Mouse (Mus musculus): ENCODE measurements around the gene Eef2k. TPM values are rescaled to one million over a fixed set of nuclear protein-coding genes. Genes with fewer than 3 reads are reported as not detected.

Eef2k gene
- polyA plus RNA-seq, 1 experiment from 2014 or later = 40.3 TPM

- 22% methylated on average over 11 of the region's 11 CpGs for WGBS
- Histone ChIP-seq H3K27ac (ENCODE audit: low read length) (no peak overlapping the region), H3K4me3 (replicated peaks; ENCODE audit: low read length) (no peak overlapping the region), H3K4me1 (replicated peaks; ENCODE audit: control insufficient read depth, insufficient read depth, low read length) (peaks cover 9% of the 10 kb centered on the region), H3K9me3 (ENCODE audit: control insufficient read depth, low read length) (no peaks in the 10 kb centered on the region), H3K4me2 (ENCODE audit: low read length) (no peak overlapping the region), H3K9ac (replicated peaks; ENCODE audit: low read depth, low read length) (no peak overlapping the region), H3K36me3 (ENCODE audit: control insufficient read depth, insufficient read depth) (no peaks in the 10 kb centered on the region), H3K27me3 (replicated peaks; ENCODE audit: control insufficient read depth, insufficient read depth, low read length) (no peaks in the 10 kb centered on the region)
- ATAC-seq = no peak
Observed at GRCm38 (mm10) chr7:120916262-120916875, 73.7 kb downstream of the Eef2k start.

DNA sequence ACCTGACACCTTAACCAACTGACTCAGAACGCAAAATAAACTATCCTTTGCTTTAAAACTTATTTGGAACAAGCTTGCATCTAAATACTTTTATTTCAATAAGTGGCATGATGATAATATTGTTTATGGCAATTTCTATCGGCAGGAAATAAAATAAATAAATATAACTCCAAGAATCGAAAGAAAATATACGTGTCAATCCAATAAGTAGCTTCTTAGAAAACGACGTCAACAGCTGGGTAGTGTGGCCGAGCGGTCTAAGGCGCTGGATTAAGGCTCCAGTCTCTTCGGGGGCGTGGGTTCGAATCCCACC is 74.6 kb downstream of the Eef2k start:
- H3K9ac ChIP-seq (replicated peaks; ENCODE audit: low read depth, low read length) = no peak overlapping the region
- H3K4me1 ChIP-seq (replicated peaks; ENCODE audit: control insufficient read depth, insufficient read depth, low read length) = peaks cover 9% of the 10 kb centered on the region
- no peaks in the 10 kb centered on the region for H3K9me3 ChIP-seq (ENCODE audit: control insufficient read depth, low read length)
- no peak; the same call in 1 of the 2 replicates for ATAC-seq
- H3K36me3 ChIP-seq (ENCODE audit: control insufficient read depth, insufficient read depth) = no peaks in the 10 kb centered on the region
- peak overlapping the region; percentile 18; the same call in 1 of the 2 replicates for H3K4me2 ChIP-seq (ENCODE audit: low read length)
- H3K27ac ChIP-seq (ENCODE audit: low read length) = no peak overlapping the region
- H3K27me3 ChIP-seq (replicated peaks; ENCODE audit: control insufficient read depth, insufficient read depth, low read length) = no peaks in the 10 kb centered on the region
- WGBS = 9% methylated on average over 12 of the region's 12 CpGs
- H3K4me3 ChIP-seq (replicated peaks; ENCODE audit: low read length) = peak overlapping the region; percentile 91

GRCm38 (mm10) chr7:120917592-120918461 is 75.2 kb downstream of the Eef2k start, which contains the start of gene Polr3e:
TSS of gene Polr3e (plus strand) at chr7:120917744.
- under 1% methylated on average over 94 of the region's 102 CpGs for WGBS
- Histone ChIP-seq H3K27me3 (replicated peaks; ENCODE audit: control insufficient read depth, insufficient read depth, low read length) (no peaks in the 10 kb centered on the region), H3K27ac (ENCODE audit: low read length) (peak within 1 kb of the TSS; percentile 74), H3K4me3 (replicated peaks; ENCODE audit: low read length) (peak within 1 kb of the TSS; percentile 91), H3K9ac (replicated peaks; ENCODE audit: low read depth, low read length) (peak within 1 kb of the TSS; percentile 85), H3K9me3 (ENCODE audit: control insufficient read depth, low read length) (no peaks in the 10 kb centered on the region), H3K4me1 (replicated peaks; ENCODE audit: control insufficient read depth, insufficient read depth, low read length) (peaks cover 9% of the 10 kb centered on the region), H3K4me2 (ENCODE audit: low read length) (peak within 1 kb of the TSS; percentile 82), H3K36me3 (ENCODE audit: control insufficient read depth, insufficient read depth) (no peaks in the 10 kb centered on the region)
- peak; percentile 95 for ATAC-seq

DNA sequence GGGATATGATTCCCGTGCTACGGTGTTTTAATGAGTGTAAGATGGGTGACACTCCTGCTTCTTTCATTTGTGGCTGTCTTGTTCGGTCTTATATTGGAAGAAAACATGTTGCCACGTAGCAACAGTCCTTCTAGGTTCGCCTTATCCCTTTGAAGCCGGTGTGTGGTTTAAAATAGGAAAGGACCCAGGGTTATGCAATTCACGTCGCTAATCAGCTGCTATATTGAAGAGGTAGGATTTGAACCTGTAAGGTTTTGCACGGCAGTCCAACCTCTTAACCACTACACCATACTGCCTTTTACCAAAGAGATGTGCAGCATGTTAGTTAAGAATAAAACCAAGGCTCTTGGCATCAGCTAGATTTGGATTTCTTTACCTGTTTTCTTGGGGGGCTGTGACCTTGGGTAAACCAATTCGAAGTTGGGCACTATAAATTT is 75.9 kb downstream of the Eef2k start:
- Histone ChIP-seq H3K27me3 (replicated peaks; ENCODE audit: control insufficient read depth, insufficient read depth, low read length) (no peaks in the 10 kb centered on the region), H3K4me3 (replicated peaks; ENCODE audit: low read length) (peak overlapping the region; percentile 91), H3K9me3 (ENCODE audit: control insufficient read depth, low read length) (no peaks in the 10 kb centered on the region), H3K27ac (ENCODE audit: low read length) (peak overlapping the region; percentile 74), H3K4me1 (replicated peaks; ENCODE audit: control insufficient read depth, insufficient read depth, low read length) (peaks cover 9% of the 10 kb centered on the region), H3K36me3 (ENCODE audit: control insufficient read depth, insufficient read depth) (no peaks in the 10 kb centered on the region), H3K4me2 (ENCODE audit: low read length) (peak overlapping the region; percentile 82), H3K9ac (replicated peaks; ENCODE audit: low read depth, low read length) (peak overlapping the region; percentile 85)
- ATAC-seq = peak; percentile 56
- 7% methylated on average over 10 of the region's 10 CpGs for WGBS

DNA sequence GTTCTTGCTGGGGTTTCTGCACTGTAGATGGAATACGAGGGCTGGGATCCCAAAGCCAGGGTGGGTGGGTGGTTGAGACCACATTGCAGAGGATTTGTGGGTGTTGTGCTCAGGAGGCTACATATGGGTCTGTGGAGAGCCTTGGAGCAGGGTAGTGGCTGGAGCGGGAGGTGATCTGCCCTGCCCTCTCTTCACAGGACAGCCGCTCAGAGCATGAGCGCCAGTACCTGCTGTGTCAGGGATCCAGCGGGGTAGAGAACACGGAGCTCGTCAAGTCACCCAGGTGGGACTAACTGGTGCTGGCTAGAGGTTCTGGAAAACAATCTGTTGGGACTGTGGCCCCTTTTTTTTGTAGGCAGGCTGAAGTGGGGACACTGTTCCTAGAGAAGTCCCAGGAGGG is 90.5 kb downstream of the Eef2k start:
- whole genome bisulfite sequencing = 89% methylated on average over 7 of the region's 7 CpGs
- Histone ChIP-seq H3K27me3 (replicated peaks; ENCODE audit: control insufficient read depth, insufficient read depth, low read length) (no peaks in the 10 kb centered on the region), H3K4me1 (replicated peaks; ENCODE audit: control insufficient read depth, insufficient read depth, low read length) (no peaks in the 10 kb centered on the region), H3K9ac (replicated peaks; ENCODE audit: low read depth, low read length) (no peak overlapping the region), H3K4me2 (ENCODE audit: low read length) (no peak overlapping the region), H3K9me3 (ENCODE audit: control insufficient read depth, low read length) (no peaks in the 10 kb centered on the region), H3K27ac (ENCODE audit: low read length) (no peak overlapping the region), H3K4me3 (replicated peaks; ENCODE audit: low read length) (no peak overlapping the region), H3K36me3 (ENCODE audit: control insufficient read depth, insufficient read depth) (peaks cover 39% of the 10 kb centered on the region)
- ATAC-seq = no peak

DNA sequence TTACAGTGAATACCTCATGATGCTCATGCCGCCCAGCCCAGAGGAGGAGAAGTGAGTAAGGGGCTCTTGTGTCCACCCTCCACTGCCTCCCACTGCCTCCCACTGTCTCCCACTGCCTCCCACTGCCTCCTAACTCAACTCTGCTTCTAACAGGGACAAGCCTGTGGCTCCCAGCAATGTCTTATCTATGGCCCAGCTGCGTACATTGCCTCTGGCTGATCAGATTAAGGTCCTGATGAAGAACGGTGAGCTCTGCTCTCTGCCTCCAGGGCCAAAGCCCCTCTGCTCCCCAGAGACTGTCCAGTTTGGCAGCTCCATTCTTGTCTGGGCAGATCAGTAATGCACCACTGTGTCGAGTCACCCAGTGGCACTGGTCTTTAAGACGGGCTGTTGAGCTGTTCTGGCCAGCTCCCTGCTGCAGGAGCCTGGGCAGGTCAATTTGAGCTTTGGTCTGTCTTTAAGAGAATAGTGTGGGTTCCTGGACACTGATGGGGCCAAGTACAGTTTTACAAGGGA is 91.1 kb downstream of the Eef2k start:
- no peak overlapping the region for H3K27ac ChIP-seq (ENCODE audit: low read length)
- ATAC-seq = no peak
- H3K4me3 ChIP-seq (replicated peaks; ENCODE audit: low read length) = no peak overlapping the region
- no peaks in the 10 kb centered on the region for H3K4me1 ChIP-seq (replicated peaks; ENCODE audit: control insufficient read depth, insufficient read depth, low read length)
- no peak overlapping the region for H3K4me2 ChIP-seq (ENCODE audit: low read length)
- H3K36me3 ChIP-seq (ENCODE audit: control insufficient read depth, insufficient read depth) = peaks cover 38% of the 10 kb centered on the region
- no peak overlapping the region for H3K9ac ChIP-seq (replicated peaks; ENCODE audit: low read depth, low read length)
- 88% methylated on average over 5 of the region's 5 CpGs for WGBS
- no peaks in the 10 kb centered on the region for H3K9me3 ChIP-seq (ENCODE audit: control insufficient read depth, low read length)
- no peaks in the 10 kb centered on the region for H3K27me3 ChIP-seq (replicated peaks; ENCODE audit: control insufficient read depth, insufficient read depth, low read length)

GRCm38 (mm10) chr7:120934716-120935115 is 92.1 kb downstream of the Eef2k start:
- peaks cover 39% of the 10 kb centered on the region for H3K36me3 ChIP-seq (ENCODE audit: control insufficient read depth, insufficient read depth)
- no peaks in the 10 kb centered on the region for H3K27me3 ChIP-seq (replicated peaks; ENCODE audit: control insufficient read depth, insufficient read depth, low read length)
- H3K9ac ChIP-seq (replicated peaks; ENCODE audit: low read depth, low read length) = no peak overlapping the region
- ATAC-seq = peak; percentile 58; the same call in 1 of the 2 replicates
- H3K4me3 ChIP-seq (replicated peaks; ENCODE audit: low read length) = no peak overlapping the region
- no peaks in the 10 kb centered on the region for H3K9me3 ChIP-seq (ENCODE audit: control insufficient read depth, low read length)
- H3K4me2 ChIP-seq (ENCODE audit: low read length) = no peak overlapping the region
- H3K4me1 ChIP-seq (replicated peaks; ENCODE audit: control insufficient read depth, insufficient read depth, low read length) = no peaks in the 10 kb centered on the region
- 25% methylated on average over 5 of the region's 5 CpGs for WGBS
- H3K27ac ChIP-seq (ENCODE audit: low read length) = no peak overlapping the region

DNA sequence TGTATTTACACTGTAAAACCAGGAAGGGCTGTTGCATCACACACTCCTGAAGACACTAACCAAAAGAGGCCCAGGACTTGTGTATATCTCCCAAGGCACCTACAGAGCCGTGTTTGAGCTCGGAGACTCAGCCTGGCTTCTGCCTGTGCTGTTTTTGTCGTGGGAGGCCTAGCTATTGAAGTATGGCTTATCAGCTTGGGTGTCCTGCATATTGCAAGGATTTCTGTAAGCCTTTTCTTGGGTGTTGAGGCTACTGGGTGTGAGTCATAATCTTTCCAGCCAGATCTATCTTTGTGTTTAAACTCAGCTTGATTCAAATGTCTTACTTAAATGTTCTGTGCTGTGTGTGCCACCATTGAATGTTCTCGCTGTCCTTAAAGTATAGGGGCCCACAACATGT is 93.9 kb downstream of the Eef2k start:
- 88% methylated on average over 4 of the region's 4 CpGs for WGBS
- ATAC-seq = no peak
- H3K27ac ChIP-seq (ENCODE audit: low read length) = no peak overlapping the region
- H3K9ac ChIP-seq (replicated peaks; ENCODE audit: low read depth, low read length) = no peak overlapping the region
- peaks cover 36% of the 10 kb centered on the region for H3K36me3 ChIP-seq (ENCODE audit: control insufficient read depth, insufficient read depth)
- H3K4me2 ChIP-seq (ENCODE audit: low read length) = no peak overlapping the region
- H3K4me1 ChIP-seq (replicated peaks; ENCODE audit: control insufficient read depth, insufficient read depth, low read length) = no peaks in the 10 kb centered on the region
- H3K27me3 ChIP-seq (replicated peaks; ENCODE audit: control insufficient read depth, insufficient read depth, low read length) = no peaks in the 10 kb centered on the region
- H3K4me3 ChIP-seq (replicated peaks; ENCODE audit: low read length) = no peak overlapping the region
- no peaks in the 10 kb centered on the region for H3K9me3 ChIP-seq (ENCODE audit: control insufficient read depth, low read length)

DNA sequence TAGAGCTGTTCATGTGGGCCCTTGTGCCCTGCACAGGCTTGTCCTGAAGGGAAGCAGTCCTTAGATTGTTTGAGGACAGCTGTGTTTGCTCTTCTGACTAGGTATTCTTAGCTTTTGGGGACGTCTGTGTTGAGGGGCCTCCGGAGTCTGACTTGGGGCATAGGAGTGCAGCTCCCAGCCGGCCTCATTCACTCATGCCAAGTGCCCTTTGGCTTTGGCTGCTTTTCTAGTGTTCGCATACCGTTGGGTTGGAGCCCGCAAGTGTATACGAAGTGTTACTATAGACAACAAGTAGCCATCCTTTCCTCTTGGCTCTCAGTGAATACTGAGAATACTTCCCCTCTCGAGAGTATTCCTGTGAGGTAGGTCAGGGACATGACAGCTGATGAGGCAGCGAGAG is 95.6 kb downstream of the Eef2k start:
- Histone ChIP-seq H3K27ac (ENCODE audit: low read length) (no peak overlapping the region), H3K27me3 (replicated peaks; ENCODE audit: control insufficient read depth, insufficient read depth, low read length) (no peaks in the 10 kb centered on the region), H3K4me1 (replicated peaks; ENCODE audit: control insufficient read depth, insufficient read depth, low read length) (no peaks in the 10 kb centered on the region), H3K4me3 (replicated peaks; ENCODE audit: low read length) (no peak overlapping the region), H3K4me2 (ENCODE audit: low read length) (no peak overlapping the region), H3K36me3 (ENCODE audit: control insufficient read depth, insufficient read depth) (peaks cover 33% of the 10 kb centered on the region), H3K9ac (replicated peaks; ENCODE audit: low read depth, low read length) (no peak overlapping the region), H3K9me3 (ENCODE audit: control insufficient read depth, low read length) (no peaks in the 10 kb centered on the region)
- ATAC-seq = no peak
- WGBS = 86% methylated on average over 9 of the region's 9 CpGs
